Mouse (Mus musculus): ENCODE results near the gene Grm1. TPM values are rescaled to one million over a fixed set of nuclear protein-coding genes. Genes with fewer than 3 reads are reported as not detected.

Gene Grm1
- polyA plus RNA-seq (2014; fragmentation: Illumina TruSeq; extraction: RNeasy Lipid Tissue Mini Kit (QIAGEN cat#74804); ENCODE audit: low read depth, low replicate concordance), result not detected

DNA sequence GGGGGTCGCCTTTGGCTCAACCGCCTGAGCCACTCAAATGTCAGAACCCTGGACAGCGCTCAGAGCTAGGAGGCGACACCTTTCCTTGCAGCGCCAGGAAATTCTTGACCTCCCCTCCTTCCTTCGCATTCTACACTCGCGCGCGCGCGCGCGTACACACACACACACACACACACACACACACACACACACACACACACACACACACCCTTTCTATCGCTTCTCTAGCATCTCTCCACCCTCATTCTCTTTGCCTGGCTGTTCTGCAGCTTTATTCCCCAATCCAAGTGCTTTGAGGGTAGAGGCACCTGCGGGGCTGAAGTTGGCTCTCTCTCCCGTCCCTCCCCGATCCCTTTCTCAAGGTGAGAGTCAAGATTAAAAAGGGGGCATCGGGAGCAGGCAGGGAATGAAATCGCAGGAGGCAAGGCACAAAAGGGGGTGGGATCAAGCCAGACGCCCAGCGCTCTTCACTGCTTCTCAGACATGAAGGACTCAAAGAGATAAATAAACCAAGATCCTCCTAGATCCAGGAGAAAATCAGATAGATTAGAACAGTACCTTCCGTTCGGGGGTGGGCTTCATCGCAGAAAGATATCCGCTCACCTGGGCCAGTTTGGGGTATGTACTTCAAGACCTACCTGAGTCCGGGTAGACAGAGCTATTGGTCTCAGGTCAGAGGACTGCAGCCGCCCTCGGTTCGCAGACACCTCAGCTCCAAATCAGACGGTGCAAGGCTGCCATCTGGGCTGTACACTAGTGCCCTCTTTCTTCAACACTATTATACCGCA is at the start of gene Grm1:
Gene Grm1 (minus strand): TSS at position 746 of the 788 bp plus-strand sequence.

DNA sequence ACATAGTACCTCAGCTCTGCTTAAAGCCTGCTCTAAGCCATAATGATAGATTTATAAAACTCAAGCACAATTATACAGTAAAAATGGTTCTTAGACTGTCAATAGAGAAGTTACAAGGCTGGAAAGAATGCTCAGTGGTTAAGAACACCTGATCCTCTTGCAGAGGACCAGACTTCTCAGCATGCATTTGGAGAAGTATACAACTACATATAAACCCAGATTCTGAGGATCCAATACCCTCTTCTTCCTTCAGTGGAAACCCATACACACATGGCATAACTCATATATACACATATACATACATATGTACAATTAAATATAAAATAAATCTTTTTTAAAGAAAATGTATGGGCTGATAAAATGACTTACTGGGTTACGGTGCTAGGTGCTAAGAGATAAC is 401.1 kb downstream of the Grm1 start, which contains the start of gene Gm10944:
Gene Gm10944 (plus strand): TSS at position 301 of the 400 bp plus-strand sequence.

Other genes starting within 250 kb of the Grm1 start
- 29.1 TPM for gene Shprh, start 67.1 kb upstream of the Grm1 start, polyA plus RNA-seq (2014; fragmentation: Illumina TruSeq; extraction: RNeasy Lipid Tissue Mini Kit (QIAGEN cat#74804); ENCODE audit: low read depth, low replicate concordance)
- 64.8 TPM for gene Fbxo30, start 199.0 kb upstream of the Grm1 start, polyA plus RNA-seq (2014; fragmentation: Illumina TruSeq; extraction: RNeasy Lipid Tissue Mini Kit (QIAGEN cat#74804); ENCODE audit: low read depth, low replicate concordance)

Measured in adrenal gland, adult 10 weeks (tissue).